Mouse (Mus musculus) lung, adult 18-20 months (tissue): ENCODE results near the gene Dok5.

Experiments
- DNase-seq, 2 experiments: peaks; one replicate each; pipeline ENCODE4 v3.0.0; 2022; ENCODE audit warnings: mixed read lengths in 2 of 2

Gene Dok5

DNA sequence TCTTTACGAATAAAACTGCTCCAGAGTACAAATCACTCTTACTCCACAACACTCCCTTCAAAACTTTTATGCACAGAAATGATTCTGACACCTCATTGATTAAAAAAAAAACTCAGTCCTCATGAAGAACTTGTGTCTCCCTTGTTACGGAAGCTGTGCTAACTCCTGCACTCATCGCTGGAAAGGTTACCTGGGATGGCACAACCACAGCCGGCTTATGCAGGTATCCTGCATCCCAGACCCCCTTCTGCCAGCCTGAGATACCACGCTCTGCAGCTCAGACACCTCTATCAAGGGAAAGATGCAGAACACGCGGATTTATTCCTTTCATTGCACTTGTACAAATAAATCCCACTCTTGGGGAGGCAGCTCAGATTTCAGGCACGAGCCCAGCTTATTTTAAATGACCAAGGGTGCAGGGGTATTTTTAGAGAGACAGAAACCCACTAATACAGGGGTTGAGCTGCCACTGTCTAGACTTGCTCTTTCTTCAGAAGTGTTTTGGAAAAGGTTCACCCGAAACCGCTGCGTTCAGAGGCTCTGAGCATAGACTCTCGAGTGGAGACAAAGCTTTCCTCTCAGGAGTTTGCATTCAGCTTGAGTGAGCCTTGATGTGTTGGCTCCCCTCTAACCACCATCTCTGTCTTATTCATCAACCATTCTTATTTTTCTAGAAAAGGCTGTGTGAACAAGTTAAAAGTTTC, 76.1 kb downstream of the Dok5 start:
- no peak for DNase-seq

DNA sequence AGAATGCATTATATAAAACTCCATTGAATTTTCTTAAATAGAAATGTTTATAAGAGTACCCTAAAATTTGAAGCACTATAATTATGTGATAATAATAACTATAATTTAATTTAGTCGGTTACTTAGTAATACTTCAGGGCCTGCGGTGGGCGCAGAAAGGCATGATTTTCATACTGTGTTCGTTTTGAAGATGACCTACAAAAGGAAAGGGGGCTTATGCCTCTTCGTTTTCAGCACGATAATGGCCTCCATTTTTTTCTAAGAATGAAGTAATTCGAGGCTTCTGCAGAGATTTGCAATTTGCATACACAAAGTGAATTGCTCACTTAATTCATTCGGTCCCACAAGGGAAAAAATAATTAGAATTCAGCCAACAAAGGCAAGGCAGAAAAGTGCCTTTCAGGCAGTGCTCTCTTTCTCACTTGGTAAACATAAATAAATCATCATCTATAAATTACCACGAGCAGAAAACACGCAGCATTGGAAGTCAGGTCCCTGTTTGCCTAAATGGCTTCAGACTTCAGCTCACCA, 76.7 kb downstream of the Dok5 start:
- no peak for DNase-seq

DNA sequence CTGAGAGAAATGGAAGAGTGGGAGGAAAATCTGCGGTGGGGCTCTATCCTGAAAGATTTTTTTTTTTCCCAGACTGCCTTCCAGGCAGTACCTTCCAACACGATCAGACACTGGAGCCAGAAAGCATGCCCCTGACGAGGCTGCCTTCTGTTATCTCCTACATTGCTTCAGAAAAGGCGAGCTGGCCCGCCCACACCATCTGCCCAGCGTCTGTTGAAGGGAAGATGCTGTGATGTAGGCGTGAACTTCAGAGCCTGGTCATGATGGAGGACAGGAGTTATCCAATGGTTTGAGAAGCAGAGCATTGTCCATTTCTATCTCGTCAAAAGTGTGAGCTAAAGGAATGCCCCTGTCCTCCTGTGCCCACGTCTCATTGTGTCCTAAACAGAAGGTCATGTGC, 79.7 kb downstream of the Dok5 start:
- DNase-seq = no peak

DNA sequence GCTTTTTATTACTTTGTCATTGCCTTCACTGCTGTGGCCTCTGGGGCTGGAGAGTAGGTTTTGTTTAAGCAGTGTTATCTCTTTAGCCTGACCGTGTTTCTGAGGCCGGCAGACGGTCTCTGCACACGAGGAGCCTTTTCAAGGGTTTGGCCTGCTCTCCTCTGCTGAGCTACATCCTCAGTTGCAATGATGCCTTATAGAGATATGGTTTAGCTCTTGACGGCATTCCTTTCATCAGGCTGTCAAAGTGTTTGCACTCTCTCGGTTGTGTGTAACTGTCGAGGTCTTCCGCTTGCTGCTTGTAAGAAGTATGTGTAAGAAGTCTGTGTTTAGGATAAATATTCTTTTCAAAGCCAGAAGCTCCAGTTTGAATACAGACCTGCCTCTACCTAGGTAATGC, 84.7 kb downstream of the Dok5 start:
- DNase-seq = no peak

DNA sequence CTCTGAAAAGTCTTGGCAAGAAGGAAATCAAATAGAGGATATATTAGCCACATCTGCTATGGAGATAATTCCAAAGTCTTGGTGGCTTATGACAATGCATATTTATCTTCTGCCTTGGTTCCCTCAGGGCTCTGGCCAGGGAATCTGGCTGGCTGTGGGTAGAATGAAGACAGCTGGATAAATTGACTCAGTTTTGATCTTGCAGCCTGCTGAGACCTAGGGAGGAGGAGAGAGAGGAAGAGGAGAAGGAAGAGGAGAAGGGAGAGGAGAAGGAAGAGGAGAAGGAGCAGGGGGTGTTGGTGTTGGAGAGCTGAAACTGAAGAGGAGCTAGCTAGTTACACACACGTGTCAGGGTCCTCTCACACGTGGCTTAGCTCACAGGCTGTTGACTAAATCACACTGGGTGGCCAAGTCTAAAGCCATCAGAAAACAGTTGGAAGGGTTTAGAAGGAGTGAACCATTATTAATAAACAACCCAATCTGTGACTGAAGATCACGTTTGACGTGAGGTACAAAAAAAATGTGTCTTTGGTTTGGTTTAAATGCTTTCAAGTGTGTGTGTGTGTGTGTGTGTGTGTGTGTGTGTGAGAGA, 85.6 kb downstream of the Dok5 start:
- no peak for DNase-seq

DNA sequence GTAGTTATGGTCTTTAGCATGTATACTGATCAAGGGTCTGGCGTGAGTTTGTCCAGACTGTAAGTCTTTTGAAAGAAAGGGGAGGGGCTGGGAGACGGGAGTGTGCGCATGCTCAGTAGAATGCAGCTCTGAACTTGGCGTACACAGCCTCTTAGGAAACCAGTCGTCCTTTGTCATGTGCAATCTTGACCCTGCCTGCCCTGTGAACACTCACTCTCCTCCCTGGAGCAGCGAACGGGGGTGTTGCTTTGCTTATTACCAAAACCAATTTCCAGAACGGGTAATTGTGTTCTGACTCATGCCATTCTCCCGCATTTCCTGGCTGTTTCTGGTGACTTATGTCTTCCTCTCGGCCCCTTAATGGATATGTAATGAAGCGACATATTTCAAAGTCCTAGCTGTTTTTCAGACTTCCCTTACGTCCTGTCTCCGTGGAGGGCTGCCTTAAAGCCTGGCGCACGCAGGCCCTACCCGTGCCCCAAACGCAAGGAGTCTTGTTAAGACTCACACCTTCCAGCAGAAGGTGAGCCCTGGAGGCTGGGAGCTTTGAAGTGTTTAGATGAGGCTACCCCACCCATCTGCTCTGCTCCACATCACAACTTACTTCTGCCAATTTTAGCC, 95.3 kb downstream of the Dok5 start:
- DNase-seq = peak; percentile 24 to 32

DNA sequence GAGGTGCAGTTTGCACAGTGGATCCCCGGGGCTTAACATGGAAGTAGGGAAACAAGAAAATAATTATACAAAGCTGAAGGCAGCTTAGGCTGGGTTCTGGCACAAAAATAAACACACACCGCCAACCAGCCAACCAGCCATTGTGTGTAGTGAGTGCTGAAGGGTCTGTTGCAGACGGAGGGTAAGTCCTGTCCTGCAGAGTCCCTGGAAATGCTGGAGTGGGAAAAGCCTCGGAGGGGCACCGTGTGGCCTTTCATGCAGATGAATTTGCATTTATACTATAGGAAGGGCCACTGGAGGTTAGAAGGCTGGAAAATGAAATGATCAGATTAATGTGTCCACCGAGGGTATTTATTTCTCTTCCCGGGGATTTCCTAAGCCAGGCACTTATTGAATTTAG, 97.2 kb downstream of the Dok5 start:
- DNase-seq = no peak

DNA sequence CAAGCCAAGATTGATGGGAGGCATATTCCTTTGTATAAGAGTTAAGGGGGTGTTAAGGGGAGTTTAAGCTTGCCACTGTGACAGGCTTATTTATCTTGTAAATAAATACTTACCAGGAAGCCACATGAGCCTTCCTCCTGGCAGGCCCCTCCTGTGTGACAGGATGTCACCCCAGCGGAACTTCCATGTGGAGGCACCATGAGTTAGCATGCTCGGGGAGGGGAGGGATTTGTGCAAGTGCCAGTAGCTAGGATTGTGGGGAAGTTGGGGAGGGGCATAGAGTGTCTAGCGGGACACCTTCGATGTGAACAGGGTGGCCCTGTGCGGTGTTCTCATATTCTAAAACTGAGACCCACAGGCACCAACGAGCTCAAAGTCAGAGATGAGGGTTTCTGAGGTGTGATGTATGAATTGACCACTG, 97.6 kb downstream of the Dok5 start:
- DNase-seq = no peak

DNA sequence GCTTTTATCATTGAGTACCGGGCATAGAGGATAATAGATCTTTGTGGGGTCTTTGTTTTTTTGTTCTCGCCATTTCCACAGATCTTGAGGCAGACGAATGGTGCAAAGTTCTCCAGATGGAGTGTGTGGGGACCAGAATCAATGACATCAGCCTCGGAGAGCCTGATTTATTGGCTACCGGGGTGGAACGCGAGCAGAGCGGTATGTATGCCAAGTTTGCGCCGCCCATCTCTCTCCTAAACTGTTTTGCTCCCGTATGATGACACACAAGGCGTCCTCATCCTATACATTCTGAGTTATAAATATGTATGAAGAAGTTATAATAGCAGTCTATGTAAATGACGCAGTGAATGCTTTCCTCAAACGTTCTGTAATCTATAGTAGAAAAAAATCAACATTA, 98.4 kb downstream of the Dok5 start:
- no peak for DNase-seq

DNA sequence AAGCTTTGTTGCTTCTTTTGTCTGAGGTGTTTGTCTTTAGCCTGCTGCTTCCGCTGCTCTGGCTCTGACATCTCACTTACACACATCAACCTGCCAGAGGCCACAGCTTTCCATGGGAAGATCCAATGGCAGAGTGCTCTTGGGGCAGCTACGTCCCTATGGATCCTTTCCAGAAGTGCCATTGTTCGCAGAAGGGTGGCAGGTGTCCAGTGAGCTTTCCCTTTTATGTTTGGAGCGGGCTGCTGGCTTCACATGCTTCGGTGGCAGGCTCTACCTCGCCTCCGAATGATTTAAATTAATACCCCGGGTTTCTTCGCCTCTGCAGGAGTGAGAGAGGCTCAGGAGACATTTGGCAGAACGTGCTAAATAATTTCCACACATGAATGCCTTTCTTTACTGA, 105.3 kb downstream of the Dok5 start:
- DNase-seq = no peak

DNA sequence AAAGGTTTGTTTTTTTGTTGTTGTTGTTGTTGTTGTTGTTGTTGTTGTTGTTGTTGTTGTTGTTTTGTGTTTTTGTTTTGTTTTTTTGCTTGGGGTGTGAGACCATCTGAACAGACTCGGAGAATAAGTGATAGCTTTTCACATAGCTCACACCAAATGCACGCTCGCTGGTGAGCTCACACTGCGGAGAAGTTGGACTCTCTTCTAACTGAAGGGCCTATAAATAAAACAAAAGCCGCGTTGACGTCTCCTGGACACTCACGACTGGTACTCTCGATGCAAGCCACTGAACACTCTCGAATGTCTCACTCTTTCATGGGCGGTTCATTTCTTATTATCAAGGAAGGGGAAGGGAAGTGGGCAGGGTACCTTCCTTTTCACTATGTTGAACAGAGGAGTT, 105.8 kb downstream of the Dok5 start:
- DNase-seq = no peak

DNA sequence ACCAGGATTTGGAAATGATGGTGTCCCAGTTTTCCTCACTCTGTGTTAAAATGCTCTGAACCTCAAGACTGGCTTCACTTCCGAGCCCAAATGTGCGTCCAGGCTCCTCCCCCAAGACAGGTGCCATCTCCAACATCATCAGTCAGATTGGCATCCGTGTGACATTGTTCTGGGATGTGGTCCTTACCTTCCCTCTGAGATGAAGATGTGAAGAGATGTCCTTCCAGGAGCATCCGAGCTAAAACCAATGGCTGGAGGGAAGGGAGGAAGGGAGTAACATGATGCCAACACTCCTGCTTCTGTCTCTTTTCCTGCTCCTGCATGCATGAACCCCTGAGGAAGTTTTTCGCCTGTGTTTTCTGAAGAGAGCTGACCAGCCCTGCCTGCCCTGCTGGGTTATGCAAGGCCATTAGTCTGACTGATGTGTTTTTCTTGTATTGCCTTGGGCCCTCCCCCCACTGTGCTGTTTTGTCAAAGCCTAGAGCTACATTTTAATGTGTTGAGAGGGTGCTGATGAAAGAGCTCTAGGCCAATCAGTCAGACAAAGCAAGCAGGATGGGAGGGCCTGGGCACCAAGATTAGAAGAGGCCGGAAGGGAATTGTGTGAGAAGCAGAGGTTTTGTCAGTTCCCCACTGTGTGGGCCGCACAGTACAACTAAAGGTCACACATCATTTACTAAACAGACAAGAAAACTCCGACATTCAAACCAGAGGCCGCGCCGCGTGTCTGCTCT, 106.4 kb downstream of the Dok5 start:
- DNase-seq = peak; percentile 4 to 6

DNA sequence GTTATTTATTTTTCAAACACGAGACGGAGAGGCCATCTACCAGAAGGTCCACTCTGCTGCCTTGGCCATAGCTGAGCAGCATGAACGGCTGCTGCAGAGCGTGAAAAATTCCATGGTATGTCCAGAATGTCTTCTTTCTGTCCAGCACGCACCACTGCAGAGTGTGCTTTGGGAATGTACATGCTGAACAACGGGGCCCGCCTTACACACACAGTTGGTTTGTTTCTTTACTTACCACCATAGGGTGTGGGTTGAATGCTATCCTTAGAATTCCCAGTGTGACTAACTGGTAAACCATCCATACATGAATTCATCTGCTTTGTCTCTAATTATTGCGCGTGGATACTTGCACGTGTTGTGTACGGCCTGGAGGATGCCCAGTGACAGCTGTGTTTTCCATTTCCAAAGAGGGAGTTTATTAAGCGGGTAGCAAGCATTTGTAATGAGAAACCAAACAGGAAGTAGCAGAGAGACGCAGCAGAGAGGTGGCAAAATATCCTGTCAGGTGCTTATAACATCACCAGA, 109.9 kb downstream of the Dok5 start:
- DNase-seq = no peak

DNA sequence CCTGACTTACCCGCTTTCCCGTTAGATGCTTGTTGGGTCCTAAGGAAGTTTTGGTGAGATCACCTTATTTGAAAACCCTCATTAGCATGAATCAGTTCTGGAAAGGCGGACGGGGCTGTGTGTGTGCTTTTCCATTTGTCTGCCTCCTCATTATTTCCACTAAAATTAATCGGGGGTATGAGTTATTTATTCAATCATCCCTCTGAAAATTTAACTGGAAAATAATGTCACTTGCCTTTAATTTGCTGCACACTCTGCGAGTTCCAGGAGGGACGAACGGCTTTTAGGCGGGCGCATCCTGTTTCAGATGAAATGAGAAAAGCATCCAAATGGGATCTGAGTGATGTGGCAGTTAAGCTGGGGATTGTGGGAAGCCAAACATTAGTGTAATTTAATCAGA, 113.9 kb downstream of the Dok5 start:
- DNase-seq = no peak

DNA sequence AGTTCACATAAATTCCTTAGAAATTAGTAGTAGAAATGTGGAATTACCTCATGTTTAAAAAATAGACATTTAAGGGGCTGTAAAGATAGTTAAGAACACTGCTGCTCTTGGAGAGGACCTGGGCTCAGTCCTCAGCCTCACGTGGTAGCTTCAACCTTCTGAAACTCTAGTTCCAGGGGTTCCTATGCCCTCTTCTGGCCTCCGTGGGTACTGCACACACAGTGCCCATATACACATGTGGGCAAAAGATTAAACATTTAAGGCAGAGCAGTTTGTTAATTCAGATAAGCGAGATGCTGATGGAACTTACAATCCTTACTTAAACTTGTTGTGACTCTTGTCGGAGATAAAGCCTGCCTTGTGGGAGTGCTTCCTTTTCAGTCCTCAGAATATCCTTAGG, 118.5 kb downstream of the Dok5 start:
- DNase-seq = no peak

DNA sequence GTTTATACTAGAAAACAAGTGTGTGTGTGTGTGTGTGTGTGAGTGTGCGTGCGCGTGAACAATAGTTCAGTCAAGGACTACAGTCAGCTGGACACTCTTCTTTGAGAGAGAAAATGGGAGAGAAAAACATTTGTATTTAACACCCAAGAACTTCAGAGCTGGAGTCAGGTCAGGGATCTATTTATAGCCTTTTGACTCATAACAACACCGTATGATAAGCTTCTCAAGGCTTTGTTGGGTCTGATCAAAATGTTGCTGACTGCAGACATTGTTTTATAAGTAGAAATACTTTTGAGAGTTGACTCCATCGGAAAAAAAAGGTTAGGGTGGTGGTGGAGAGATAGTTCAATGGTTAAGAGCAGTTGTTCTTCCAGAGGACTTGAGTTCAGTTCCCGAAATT, 120.7 kb downstream of the Dok5 start:
- DNase-seq = no peak

DNA sequence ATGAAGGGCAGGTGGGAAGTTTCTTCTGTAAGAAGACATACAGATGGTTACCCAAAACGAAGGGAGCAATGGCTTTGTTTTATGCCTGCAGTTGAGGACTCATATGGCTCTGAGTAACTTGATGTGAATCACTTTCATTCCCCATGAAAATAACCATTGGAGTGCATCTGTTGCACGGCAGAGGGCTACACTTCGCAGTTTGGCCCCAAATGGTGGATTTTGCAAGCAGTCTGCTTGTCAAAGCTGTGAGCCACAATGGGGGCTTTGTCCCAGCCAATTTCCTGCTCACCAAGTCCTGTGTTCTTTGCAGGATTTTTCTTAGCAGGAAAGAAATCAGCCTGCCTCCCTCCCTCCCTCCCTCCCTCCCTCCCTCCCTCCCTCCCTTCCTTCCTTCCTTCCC, 123.6 kb downstream of the Dok5 start:
- no peak for DNase-seq

DNA sequence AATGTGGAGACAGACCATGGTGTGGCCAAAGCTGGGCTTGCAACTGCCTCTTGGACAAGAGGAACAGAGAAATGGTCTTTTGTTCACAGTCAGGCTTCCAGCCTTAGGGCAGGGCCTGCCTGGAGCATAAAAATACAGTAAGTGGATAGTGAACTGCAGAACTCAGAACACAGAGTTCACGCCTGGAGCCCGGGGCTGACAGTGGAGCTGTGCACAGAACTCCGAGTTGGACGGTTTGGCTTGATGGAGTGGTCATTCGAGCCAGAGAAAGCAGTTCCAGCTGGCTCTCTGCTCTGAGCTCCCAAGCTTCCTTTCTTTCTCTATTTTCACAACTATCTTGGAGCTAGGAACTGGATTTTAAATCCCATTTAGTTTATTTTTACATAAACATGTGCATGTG, 124.5 kb downstream of the Dok5 start:
- DNase-seq = peak in 1 of 2 experiments; percentile 6

DNA sequence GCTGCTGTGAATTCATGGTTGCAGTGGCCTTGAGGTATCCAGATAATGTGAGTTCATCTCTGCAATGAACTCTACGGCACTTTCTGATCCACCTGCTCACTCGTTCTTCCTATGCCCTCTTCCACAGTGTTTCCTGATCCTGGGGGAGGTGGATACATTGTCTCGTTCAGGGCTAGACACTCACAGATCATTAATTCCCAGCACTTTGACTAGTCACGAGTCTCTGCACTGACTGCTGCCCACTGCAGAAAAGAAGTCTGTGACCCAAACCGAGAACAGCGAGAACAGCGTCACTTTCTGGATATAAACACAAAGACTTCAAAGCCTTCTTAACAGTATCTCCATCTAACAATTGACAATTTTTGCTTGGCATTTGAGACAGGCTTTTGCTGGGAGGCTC, 125.9 kb downstream of the Dok5 start:
- DNase-seq = no peak

DNA sequence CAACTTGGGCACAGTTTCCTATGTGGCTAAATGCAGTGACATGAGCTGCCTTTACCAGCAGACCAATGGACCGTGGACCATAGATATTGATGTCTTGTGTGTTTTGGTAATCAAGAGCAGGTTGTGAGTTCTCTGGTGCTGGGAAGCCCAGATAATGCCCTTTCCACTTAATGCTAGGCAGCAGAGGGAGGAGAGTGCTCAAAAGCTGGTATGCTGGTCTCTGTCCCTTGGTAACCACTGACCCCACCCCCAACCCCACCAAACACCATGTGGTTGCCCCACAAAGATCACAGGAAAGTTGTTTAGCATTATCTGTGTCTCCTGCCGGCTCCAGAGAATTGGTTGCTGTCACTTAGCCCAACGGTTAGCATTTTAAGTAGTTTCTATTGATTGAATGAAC, 127.0 kb downstream of the Dok5 start:
- DNase-seq = no peak

DNA sequence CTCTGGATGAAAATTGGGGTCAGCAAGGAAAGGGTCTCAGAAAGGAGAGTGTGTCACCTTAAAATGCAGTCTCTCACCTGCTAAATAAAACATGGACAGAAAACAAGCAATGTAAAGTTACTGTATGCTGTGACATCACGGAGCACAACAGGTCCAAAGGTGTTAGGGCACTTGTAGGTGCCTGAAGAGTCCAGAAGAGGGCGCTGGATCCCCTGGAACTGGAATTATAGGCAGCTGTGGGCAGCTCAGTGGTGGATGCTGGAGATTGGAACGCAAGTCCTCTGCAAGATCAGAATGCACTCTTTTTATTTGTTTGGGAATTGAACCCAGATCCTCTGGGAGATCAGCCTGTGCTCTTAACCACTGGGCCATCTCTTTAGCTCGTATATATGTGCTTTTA, 129.0 kb downstream of the Dok5 start:
- DNase-seq = no peak

DNA sequence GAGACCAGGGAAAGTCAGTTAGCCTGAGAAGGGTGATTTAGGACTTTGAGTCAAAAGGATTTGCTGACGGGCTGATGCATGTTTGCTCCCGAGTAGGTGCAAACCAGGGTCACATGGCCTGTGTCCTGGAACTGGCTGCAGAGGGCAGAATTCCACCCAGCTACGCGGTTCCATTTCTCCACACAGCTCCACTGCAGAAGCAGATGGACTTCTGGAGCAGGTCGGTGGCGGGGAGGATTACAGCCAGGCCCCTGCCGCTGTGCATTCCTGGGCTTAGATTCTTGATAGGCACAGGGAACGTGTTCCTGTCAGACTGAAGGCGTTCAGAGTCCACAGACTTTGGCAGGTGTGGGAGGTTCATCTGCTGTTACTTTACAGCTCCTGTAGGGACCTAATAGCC, 131.2 kb downstream of the Dok5 start:
- DNase-seq = no peak

DNA sequence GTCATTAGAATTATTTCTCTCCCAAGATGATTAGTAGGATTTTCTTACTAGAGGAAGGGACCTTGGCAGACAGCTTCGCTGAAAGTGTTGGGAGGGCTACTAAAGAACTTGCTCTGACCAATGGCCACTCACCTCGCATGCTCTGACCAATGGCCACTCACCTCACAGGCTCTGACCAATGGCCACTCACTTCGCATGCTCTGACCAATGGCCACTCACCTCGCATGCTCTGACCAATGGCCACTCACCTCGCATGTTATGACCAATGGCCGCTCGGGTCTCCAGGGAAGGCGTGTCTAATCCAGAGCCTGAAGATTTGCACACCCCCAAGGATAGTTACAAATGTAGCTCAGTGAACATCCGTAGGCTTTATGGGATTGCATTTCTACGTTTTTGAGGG, 131.6 kb downstream of the Dok5 start:
- DNase-seq = no peak
